Mouse (Mus musculus): ENCODE measurements around the gene Gm9747.

DNA sequence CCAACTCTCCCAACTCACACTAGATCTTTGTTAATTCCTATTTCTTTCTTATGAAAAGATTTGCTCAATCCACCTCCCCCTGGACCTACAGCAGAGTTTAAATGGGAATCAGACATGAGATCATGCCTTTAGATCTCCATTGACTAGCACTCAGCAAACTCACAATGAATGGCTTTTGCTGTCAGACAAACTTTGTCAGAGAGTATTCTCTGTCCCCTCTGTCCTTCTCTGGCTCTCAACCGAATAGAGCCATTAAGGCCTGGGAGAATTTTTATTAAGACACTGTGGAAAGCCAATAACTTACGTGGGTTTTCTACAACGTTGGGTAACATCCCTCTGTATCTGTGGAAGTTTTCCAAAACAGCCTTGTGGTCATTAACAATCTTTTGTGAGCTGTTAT, 27.1 kb downstream of the Gm9747 start:
- no peak for TF ChIP-seq CTCF (conservative IDR thresholded peaks at IDR 0.05 in 1 of 2, IDR thresholded peaks at IDR 0.05 in 1 of 2; ENCODE audit: low read depth in 2 of 2, low read length in 2 of 2)
- no peak for TF ChIP-seq EP300 (IDR thresholded peaks at IDR 0.05; ENCODE audit: low read length)
- TF ChIP-seq UBTF (IDR thresholded peaks at IDR 0.05; ENCODE audit: low read depth, low read length) = no peak
- no peak for TF ChIP-seq NELFE (IDR thresholded peaks at IDR 0.05; ENCODE audit: low read depth, low read length)
- TF ChIP-seq USF1 (IDR thresholded peaks at IDR 0.05; ENCODE audit: low read depth, low read length) = no peak
- TF ChIP-seq POLR2A (IDR thresholded peaks at IDR 0.05; ENCODE audit: low read depth, low read length) = no peak
- no peak for TF ChIP-seq JUND (conservative IDR thresholded peaks at IDR 0.05; ENCODE audit: low read depth, low read length)
- no peak for TF ChIP-seq MAX (IDR thresholded peaks at IDR 0.05; ENCODE audit: low read length)
- no peak for TF ChIP-seq E2F4 (IDR thresholded peaks at IDR 0.05; ENCODE audit: insufficient replicate concordance, low read depth, low read length)
- TF ChIP-seq MAZ (IDR thresholded peaks at IDR 0.05; ENCODE audit: low read depth, low read length) = no peak
- TF ChIP-seq CHD2 (IDR thresholded peaks at IDR 0.05; ENCODE audit: low read length) = no peak
- TF ChIP-seq SMC3 (IDR thresholded peaks at IDR 0.05; ENCODE audit: low read depth, low read length) = no peak
- TF ChIP-seq TCF12 (IDR thresholded peaks at IDR 0.05; ENCODE audit: low read depth, low read length) = no peak
